Mouse (Mus musculus) CD4-positive, CD25-positive, alpha-beta regulatory T cell, adult 9 weeks (primary cell): ENCODE data around the gene Fdxacb1. TPM values are rescaled to one million over a fixed set of nuclear protein-coding genes. Genes with fewer than 3 reads are reported as not detected.

Experiments used
- polyA plus RNA-seq: library from polyadenylated mRNA; unstranded; fragments of 100-300 nt; shearing (Covaris generic); gene quantifications from one replicate; pipeline ENCODE4 v1.2.1, GENCODE M21; 2017

Gene Fdxacb1
- polyA plus RNA-seq: 10.2 TPM

GRCm38 (mm10) chr9:50768107-50769002 is at the start of gene Fdxacb1:
TSS of gene Fdxacb1 (plus strand) at chr9:50768236.

DNA sequence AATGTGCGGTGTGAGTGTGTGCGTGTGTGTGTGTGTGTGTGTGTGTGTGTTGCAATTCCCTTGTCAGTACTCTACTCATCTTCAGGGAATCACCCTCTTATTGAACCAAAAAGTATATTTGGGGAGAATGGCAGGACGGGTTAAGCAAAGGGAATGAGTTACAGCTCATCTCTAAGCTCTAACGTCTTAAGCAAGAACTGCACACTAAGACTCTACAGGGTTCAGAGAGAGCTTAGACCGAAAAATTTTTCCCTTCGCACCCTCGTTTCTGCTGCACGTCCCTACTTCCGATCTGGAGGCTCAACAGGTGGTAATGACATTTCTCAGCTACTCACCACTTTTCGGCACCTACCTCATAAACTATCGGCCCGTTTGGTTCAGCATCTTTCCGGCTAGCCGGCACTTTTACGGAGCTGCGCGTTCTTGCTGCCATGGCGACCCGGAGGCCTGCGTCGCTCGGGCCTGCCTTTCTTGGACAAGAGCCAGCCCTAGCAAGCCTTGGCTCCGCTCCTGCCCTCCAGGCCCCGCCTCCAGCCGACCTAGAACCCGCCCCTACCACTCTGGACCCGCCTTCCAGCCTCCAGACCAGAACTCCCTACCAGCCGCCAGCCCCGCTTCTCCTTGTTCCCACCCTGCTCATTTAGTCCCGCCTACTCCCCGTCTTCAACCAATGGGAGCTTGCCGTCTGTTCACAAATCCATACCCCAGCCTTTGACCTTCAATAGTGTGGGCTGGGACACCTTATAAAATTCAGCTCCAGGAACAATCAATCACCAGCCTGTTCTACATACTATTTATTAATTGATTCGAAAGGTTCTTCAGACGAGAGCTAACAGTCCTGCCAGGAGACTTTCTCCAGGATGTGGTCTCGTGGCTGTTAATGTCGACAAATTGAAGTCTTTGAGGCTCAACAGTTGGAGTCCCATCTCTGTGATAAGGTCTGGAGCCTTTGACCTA is 28.8 kb upstream of the Fdxacb1 start, which contains the start of gene Dixdc1:
Dixdc1 (minus strand) TSS at position 604 of the 957 bp plus-strand sequence.

GRCm38 (mm10) chr9:50746214-50746677 is 21.8 kb upstream of the Fdxacb1 start, which contains the start of gene 2310030G06Rik:
TSS of gene 2310030G06Rik (minus strand) at chr9:50746536.

GRCm38 (mm10) chr9:50751323-50751722 is 16.7 kb upstream of the Fdxacb1 start, which contains the start of gene Cryab:
TSS of gene Cryab (plus strand) at chr9:50751325.

GRCm38 (mm10) chr9:50752054-50752602 is 15.9 kb upstream of the Fdxacb1 start, which contains the start of gene Hspb2:
TSS of gene Hspb2 (minus strand) at chr9:50752354.

GRCm38 (mm10) chr9:50774991-50775612 is 7.1 kb downstream of the Fdxacb1 start, which contains the start of the genes Alg9 and 1110032A03Rik:
TSS of gene Alg9 (plus strand) at chr9:50775019.
TSS of gene 1110032A03Rik (minus strand) at chr9:50775520.

Other genes starting within 250 kb of the Fdxacb1 start
- 142 TPM for gene Pts, start 239.5 kb upstream of the Fdxacb1 start, polyA plus RNA-seq
- gene Il18, start 213.4 kb upstream of the Fdxacb1 start, polyA plus RNA-seq: 4.3 TPM
- gene Bco2, start 213.1 kb upstream of the Fdxacb1 start, polyA plus RNA-seq: 0.60 TPM
- gene Tex12, start 206.9 kb upstream of the Fdxacb1 start, polyA plus RNA-seq: not detected
- gene Sdhd, start 164.4 kb upstream of the Fdxacb1 start, polyA plus RNA-seq: 193 TPM
- 125 TPM for gene Timm8b, start 164.3 kb upstream of the Fdxacb1 start, polyA plus RNA-seq
- 0.76 TPM for gene Pih1d2, start 150.9 kb upstream of the Fdxacb1 start, polyA plus RNA-seq
- 19.7 TPM for gene Nkapd1, start 150.8 kb upstream of the Fdxacb1 start, polyA plus RNA-seq
- 26.1 TPM for gene Dlat, start 108.5 kb upstream of the Fdxacb1 start, polyA plus RNA-seq
- 0.14 TPM for gene Dixdc1, start 28.7 kb upstream of the Fdxacb1 start, polyA plus RNA-seq
- gene 2310030G06Rik, start 21.7 kb upstream of the Fdxacb1 start, polyA plus RNA-seq: not detected
- 0.82 TPM for gene Cryab, start 16.9 kb upstream of the Fdxacb1 start, polyA plus RNA-seq
- not detected for gene Hspb2, start 15.9 kb upstream of the Fdxacb1 start, polyA plus RNA-seq
- gene Alg9, start 6.8 kb downstream of the Fdxacb1 start, polyA plus RNA-seq: 7.7 TPM
- gene 1110032A03Rik, start 7.3 kb downstream of the Fdxacb1 start, polyA plus RNA-seq: 18.6 TPM
- 105 TPM for gene Ppp2r1b, start 77.1 kb downstream of the Fdxacb1 start, polyA plus RNA-seq
- 13.7 TPM for gene Sik2, start 240.8 kb downstream of the Fdxacb1 start, polyA plus RNA-seq